Mouse (Mus musculus) limb, embryonic 14.5 days (tissue): ENCODE measurements around the gene Pigt. TPM values are rescaled to one million over a fixed set of nuclear protein-coding genes. Genes with fewer than 3 reads are reported as not detected.

Experiments
- ATAC-seq: fragments of 200-750 bp; cut with Nextera tagmentation; 2 replicates; pipeline ENCODE4 v1.8.0; 2017; ENCODE audit warnings: low read depth, moderate number of reproducible peaks, moderate TSS enrichment; ENCODE audit not compliant: low FRiP score
- DNase-seq: peaks from one replicate; pipeline ENCODE4 v3.0.0-alpha.2; 2015; ENCODE audit warnings: low spot score
- H3K27ac ChIP-seq: fragments of 300-500 bp; sonication (generic); replicated peaks from 2 replicates; pipeline ENCODE4 v1.5.1; 2014; ENCODE audit warnings: low read depth, mild to moderate bottlenecking, low read length, moderate library complexity, mixed read lengths
- H3K27me3 ChIP-seq: fragments of 300-500 bp; sonication (generic); 2 replicates; pipeline ENCODE4 v1.6.1; 2014; ENCODE audit warnings: low read length, mixed read lengths; ENCODE audit not compliant: control insufficient read depth, insufficient read depth
- H3K36me3 ChIP-seq: fragments of 300-500 bp; sonication (generic); 2 replicates; pipeline ENCODE4 v1.6.1; 2014; ENCODE audit warnings: mild to moderate bottlenecking, low read length, moderate library complexity, mixed read lengths; ENCODE audit not compliant: control insufficient read depth, insufficient read depth
- H3K4me1 ChIP-seq: fragments of 300-500 bp; sonication (generic); 2 replicates; pipeline ENCODE4 v1.6.1; 2014; ENCODE audit warnings: antibody characterized with exemption, low read length, mixed read lengths; ENCODE audit not compliant: control insufficient read depth, insufficient read depth
- H3K4me2 ChIP-seq: fragments of 300-500 bp; sonication (generic); replicated peaks from 2 replicates; pipeline ENCODE4 v1.6.1; 2014; ENCODE audit warnings: low read depth, mild to moderate bottlenecking, low read length, moderate library complexity; ENCODE audit not compliant: severe bottlenecking
- H3K4me3 ChIP-seq: fragments of 300-500 bp; sonication (generic); replicated peaks from 2 replicates; pipeline ENCODE4 v1.5.1; 2014; ENCODE audit warnings: low read length
- H3K9ac ChIP-seq: fragments of 300-500 bp; sonication (generic); 2 replicates; pipeline ENCODE4 v1.6.1; 2014; ENCODE audit warnings: mild to moderate bottlenecking, low read depth, low read length, moderate library complexity; ENCODE audit not compliant: severe bottlenecking
- H3K9me3 ChIP-seq: fragments of 300-500 bp; sonication (generic); 2 replicates; pipeline ENCODE4 v1.6.1; 2016; ENCODE audit warnings: low read length; ENCODE audit not compliant: control insufficient read depth
- POLR2A ChIP-seq: fragments of 200-500 bp; IDR thresholded peaks from 2 replicates; pipeline ENCODE4 v1.8.0; 2012; ENCODE audit warnings: inconsistent platforms, mild to moderate bottlenecking, moderate library complexity, borderline replicate concordance; ENCODE audit not compliant: insufficient read depth, insufficient read length; ENCODE audit errors: extremely low read depth
- WGBS: fragments of 180-500 bp; shearing (Covaris S2); extraction: QIAGEN DNeasy Blood & Tissue Kit; methylation state at CpG from one replicate; pipeline ENCODE4 v1.1.7; 2014; 5-methylcytosine and 5-hydroxymethylcytosine counted together
- polyA plus RNA-seq, 2 experiments: library from polyadenylated mRNA; depleted of rRNA in 1 of 2; stranded (reverse) in 1 of 2; unstranded in 1 of 2; fragments of >200 nt; fragmentation: Nextera tagmentation in 1 of 2; extraction: Ambion mirVana in 1 of 2; gene quantifications; 2 replicates each; pipeline versions ENCODE4 v1.2.1 to v1.2.3; 2012 to 2014

The Pigt gene
- polyA plus RNA-seq, 2 experiments, result 72.4 to 99.5 TPM

DNA sequence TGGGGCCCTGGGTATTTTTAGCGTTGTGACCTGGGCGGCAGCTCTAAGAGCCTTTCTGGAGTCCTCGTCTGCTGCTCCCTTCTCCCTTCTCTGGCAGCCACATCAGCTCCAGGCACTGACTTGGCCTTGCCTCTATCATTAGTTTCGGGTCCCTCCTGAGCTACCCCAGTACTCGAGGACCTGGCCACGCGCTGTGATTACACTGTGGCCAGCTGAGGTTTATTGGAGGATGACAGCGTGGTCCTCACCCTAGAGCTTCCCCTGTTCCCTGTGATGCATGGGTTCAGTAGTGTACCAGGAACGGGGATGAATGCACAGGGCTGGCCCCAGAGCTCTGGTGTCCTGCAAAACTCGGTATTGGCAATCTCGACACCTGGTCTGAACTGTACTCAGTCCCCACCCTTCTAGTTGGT, 10.2 kb upstream of the Pigt start:
- Histone ChIP-seq H3K36me3 (no peaks in the 10 kb centered on the region), H3K9me3 (no peaks in the 10 kb centered on the region), H3K9ac (peak overlapping the region; percentile 66), H3K4me3 (peak overlapping the region; percentile 71), H3K27me3 (peaks cover 26% of the 10 kb centered on the region), H3K4me2 (peak overlapping the region; percentile 100), H3K27ac (no peak overlapping the region), H3K4me1 (0 out of 2 replicates have a peak, but pooled peaks cover 5% of the 10 kb centered on the region)
- ATAC-seq, result no peak; the same call in 1 of the 2 replicates
- no peak for TF ChIP-seq POLR2A
- 9% methylated on average over 10 of the region's 11 CpGs for WGBS
- DNase-seq, result no peak

DNA sequence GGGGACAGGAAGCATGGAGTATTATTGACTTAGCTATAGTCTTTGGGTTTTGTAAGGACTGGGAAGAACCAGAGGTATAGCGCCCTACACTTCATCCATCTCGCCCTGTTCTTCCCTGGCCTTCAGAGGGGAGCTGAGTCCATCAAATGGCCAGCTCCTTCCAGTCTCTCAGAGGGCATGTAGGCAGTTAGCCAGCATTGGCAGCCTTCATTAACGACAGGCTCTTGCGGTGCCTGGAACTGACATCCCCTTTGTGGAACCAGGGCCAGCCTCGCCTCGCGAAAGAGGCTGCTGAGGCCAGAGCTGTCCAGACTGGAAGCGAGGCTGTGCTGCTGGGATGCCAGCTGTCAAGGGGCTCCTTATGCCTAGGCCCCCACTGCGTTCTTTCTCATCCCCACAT, 9.5 kb upstream of the Pigt start:
- H3K27ac ChIP-seq, result no peak overlapping the region
- H3K9ac ChIP-seq, result no peak overlapping the region
- H3K4me1 ChIP-seq, result 0 out of 2 replicates have a peak, but pooled peaks cover 5% of the 10 kb centered on the region
- WGBS, result 61% methylated on average over 9 of the region's 9 CpGs
- H3K9me3 ChIP-seq, result no peaks in the 10 kb centered on the region
- H3K27me3 ChIP-seq, result peaks cover 26% of the 10 kb centered on the region
- DNase-seq (no peak), ATAC-seq (no peak)
- H3K4me2 ChIP-seq, result no peak overlapping the region
- no peak overlapping the region for H3K4me3 ChIP-seq
- no peak for TF ChIP-seq POLR2A
- no peaks in the 10 kb centered on the region for H3K36me3 ChIP-seq

DNA sequence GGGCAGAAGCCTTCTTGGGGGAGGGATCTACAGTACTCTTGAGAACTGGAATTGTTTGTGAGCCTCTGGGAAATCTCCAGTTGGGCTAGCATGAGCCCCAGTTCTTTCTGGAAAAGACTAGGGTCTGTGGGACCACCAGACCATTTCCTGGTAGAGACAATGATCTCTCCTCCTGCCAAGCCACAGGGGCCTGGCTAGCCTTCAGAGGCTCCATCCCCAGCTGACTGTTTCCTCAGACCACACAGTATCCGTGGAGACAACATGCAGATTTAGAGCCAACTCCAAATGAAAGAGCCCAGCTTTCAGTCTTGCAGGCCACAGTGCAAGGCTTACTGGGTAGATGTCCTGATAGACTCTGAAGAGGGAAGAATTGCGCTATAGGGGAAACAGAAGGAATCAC, 3.2 kb upstream of the Pigt start:
- Histone ChIP-seq H3K4me1 (peaks cover 13% of the 10 kb centered on the region), H3K9me3 (no peaks in the 10 kb centered on the region), H3K4me2 (no peak overlapping the region), H3K36me3 (no peaks in the 10 kb centered on the region), H3K27me3 (no peaks in the 10 kb centered on the region), H3K27ac (no peak overlapping the region), H3K9ac (no peak overlapping the region), H3K4me3 (no peak overlapping the region)
- WGBS, result 52% methylated on average over 2 of the region's 2 CpGs
- no peak for TF ChIP-seq POLR2A
- DNase-seq (no peak), ATAC-seq (no peak)

DNA sequence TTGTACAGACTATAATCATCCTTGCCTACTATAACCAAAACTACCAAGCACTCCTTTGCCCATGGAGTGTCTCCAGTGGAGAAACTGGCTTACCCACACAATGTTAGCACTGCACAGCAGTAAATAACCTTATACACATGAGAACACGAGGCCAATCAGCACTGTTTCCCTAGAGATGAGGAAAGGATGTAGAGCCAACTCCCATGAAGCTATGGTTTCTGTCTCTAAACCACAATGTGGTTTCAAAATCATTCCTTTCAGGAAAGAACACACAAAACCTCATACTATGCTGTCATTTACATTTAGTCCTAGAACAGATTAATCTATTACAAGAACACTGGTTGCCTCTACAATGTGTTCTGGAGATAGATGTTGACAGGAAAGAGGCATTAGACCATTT, 989 bp upstream of the Pigt start:
- TF ChIP-seq POLR2A, result no peak
- WGBS, result 63% methylated on average over 1 of the region's 1 CpGs

DNA sequence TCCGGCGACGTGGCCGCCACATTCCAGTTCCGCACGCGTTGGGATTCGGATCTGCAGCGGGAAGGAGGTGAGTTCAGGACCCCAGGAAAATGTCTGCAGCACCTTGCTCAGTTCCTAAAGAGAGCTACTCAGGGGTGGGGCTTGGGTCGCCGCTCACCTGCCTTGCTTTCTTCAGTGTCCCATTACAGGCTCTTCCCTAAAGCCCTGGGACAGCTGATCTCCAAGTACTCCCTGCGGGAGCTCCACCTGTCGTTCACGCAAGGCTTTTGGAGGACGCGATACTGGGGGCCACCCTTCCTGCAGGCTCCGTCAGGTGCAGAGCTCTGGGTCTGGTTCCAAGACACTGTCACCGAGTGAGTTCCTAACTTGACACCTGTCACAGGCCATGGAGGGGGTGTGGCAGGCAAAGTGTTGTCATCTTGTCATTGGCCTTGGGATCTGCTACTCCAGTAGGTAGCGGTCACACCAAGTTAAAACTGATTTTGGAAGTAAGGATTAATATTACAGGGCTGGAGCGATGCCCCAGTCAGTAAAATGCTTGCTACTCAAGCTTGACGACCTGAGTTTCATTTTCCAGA, 460 bp downstream of the Pigt start:
- TF ChIP-seq POLR2A, result no peak
- DNase-seq, result no peak
- H3K27ac ChIP-seq, result no peak overlapping the region
- no peak for ATAC-seq
- peak overlapping the region; percentile 80 for H3K4me3 ChIP-seq
- H3K4me1 ChIP-seq, result peaks cover 13% of the 10 kb centered on the region
- 5% methylated on average over 21 of the region's 21 CpGs for WGBS
- no peaks in the 10 kb centered on the region for H3K27me3 ChIP-seq
- peaks cover 29% of the 10 kb centered on the region for H3K36me3 ChIP-seq
- H3K9ac ChIP-seq, result peak overlapping the region; percentile 67
- no peaks in the 10 kb centered on the region for H3K9me3 ChIP-seq
- H3K4me2 ChIP-seq, result peak overlapping the region; percentile 85

More for the DNA sequence above, 989 bp upstream of the Pigt start:
- ATAC-seq, result no peak
- Histone ChIP-seq H3K9me3 (no peaks in the 10 kb centered on the region), H3K27ac (no peak overlapping the region), H3K4me2 (no peak overlapping the region), H3K4me1 (peaks cover 13% of the 10 kb centered on the region), H3K9ac (no peak overlapping the region), H3K27me3 (no peaks in the 10 kb centered on the region), H3K4me3 (0 out of 2 replicates have a peak overlapping the region, but pooled peaks have one; percentile 80), H3K36me3 (peaks cover 16% of the 10 kb centered on the region)
- DNase-seq, result no peak

DNA sequence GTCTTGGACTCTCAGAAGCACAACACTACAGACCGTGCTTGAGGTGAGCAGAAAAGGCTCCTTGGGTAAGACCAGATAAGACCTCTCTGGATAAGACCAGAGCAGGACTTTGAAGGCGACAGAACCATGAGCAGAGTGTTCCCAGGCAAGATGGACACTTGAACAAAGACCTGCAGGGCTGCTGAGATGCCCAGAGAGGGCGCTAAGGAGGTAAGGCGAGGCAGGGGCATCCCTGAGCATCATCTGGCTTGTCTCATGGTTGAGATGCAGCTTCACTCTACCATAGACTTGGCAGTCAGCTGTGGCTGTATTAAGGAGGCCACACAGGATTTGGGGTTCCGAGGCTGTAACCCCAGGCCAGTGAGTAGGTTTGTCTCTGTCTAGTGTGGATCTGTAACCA, 2.0 kb downstream of the Pigt start:
- H3K27me3 ChIP-seq, result no peaks in the 10 kb centered on the region
- no peak overlapping the region for H3K4me3 ChIP-seq
- H3K27ac ChIP-seq, result no peak overlapping the region
- H3K4me2 ChIP-seq, result no peak overlapping the region
- ATAC-seq (no peak), DNase-seq (no peak)
- H3K9me3 ChIP-seq, result peaks cover 6% of the 10 kb centered on the region; the same call in 1 of the 2 replicates
- WGBS, result 76% methylated on average over 5 of the region's 5 CpGs
- no peak for TF ChIP-seq POLR2A
- H3K9ac ChIP-seq, result no peak overlapping the region
- H3K4me1 ChIP-seq, result peaks cover 13% of the 10 kb centered on the region
- peaks cover 45% of the 10 kb centered on the region for H3K36me3 ChIP-seq
